Mouse (Mus musculus) midbrain, embryonic 11.5 days (tissue): Measurements from ENCODE around the gene Elp1. TPM values are rescaled to one million over a fixed set of nuclear protein-coding genes. Genes with fewer than 3 reads are reported as not detected.

Source experiments
- ATAC-seq: fragments of 200-750 bp; cut with Nextera tagmentation; 2 replicates; pipeline ENCODE4 v1.8.0; 2017; ENCODE audit warnings: moderate TSS enrichment, moderate library complexity; ENCODE audit not compliant: low FRiP score
- DNase-seq: peaks from one replicate; pipeline ENCODE4 v3.0.0; 2015; ENCODE audit warnings: low spot score; ENCODE audit errors: missing footprints
- H3K27ac ChIP-seq: fragments of 300-500 bp; sonication (generic); 2 replicates; pipeline ENCODE4 v1.5.1; 2014; ENCODE audit warnings: low read depth, low read length
- H3K27me3 ChIP-seq: fragments of 300-500 bp; sonication (generic); 2 replicates; pipeline ENCODE4 v1.6.1; 2014; ENCODE audit warnings: mild to moderate bottlenecking, low read length, moderate library complexity, mixed read lengths; ENCODE audit not compliant: control insufficient read depth, insufficient read depth
- H3K36me3 ChIP-seq: fragments of 300-500 bp; sonication (generic); 2 replicates; pipeline ENCODE4 v1.6.1; 2014; ENCODE audit warnings: mild to moderate bottlenecking, low read length, moderate library complexity, mixed read lengths; ENCODE audit not compliant: control insufficient read depth, insufficient read depth
- H3K4me1 ChIP-seq: fragments of 300-500 bp; sonication (generic); 2 replicates; pipeline ENCODE4 v1.6.1; 2014; ENCODE audit warnings: low read length; ENCODE audit not compliant: control insufficient read depth, insufficient read depth
- H3K4me2 ChIP-seq: fragments of 300-500 bp; sonication (generic); 2 replicates; pipeline ENCODE4 v1.6.1; 2014; ENCODE audit warnings: mild to moderate bottlenecking, moderate library complexity
- H3K4me3 ChIP-seq: fragments of 300-500 bp; sonication (generic); 2 replicates; pipeline ENCODE4 v1.5.1; 2014; ENCODE audit warnings: low read depth, low read length
- H3K9ac ChIP-seq: fragments of 300-500 bp; sonication (generic); 2 replicates; pipeline ENCODE4 v1.6.1; 2014; ENCODE audit warnings: low read length
- H3K9me3 ChIP-seq: fragments of 300-500 bp; sonication (generic); 2 replicates; pipeline ENCODE4 v1.6.1; 2016; ENCODE audit warnings: low read length; ENCODE audit not compliant: control insufficient read depth
- WGBS: fragments of 180-500 bp; shearing (Covaris S2); extraction: QIAGEN DNeasy Blood & Tissue Kit; methylation state at CpG from one replicate; pipeline ENCODE4 v1.1.7; 2014; 5-methylcytosine and 5-hydroxymethylcytosine counted together
- polyA plus RNA-seq: library from polyadenylated mRNA; unstranded; fragments of >200 nt; fragmentation: Nextera tagmentation; extraction: Ambion mirVana; gene quantifications from 2 replicates; pipeline ENCODE4 v1.2.1, GENCODE M21; 2014

Elp1 gene
- polyA plus RNA-seq, 1 experiment from 2014 or later, result 109 TPM

DNA sequence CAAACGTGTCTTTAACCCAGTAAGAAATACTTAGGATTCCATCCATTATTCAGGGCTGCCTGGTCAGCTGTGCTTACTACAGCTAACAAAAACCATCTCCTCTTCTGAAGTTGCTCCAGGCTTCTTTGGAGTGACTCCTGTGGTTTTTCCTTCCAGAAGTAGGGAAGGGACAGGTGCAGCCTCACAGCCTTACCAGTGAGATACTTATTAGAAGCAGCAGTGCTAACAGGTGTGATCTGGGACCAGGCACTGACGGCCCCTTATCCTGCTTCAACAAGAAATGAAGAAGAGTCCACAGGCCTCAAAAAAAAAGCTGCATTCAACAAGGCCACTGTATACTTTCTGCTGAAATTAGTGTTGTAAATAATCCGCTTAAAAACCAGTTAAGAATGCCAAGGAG lies 9.5 kb upstream of the Elp1 start:
- Histone ChIP-seq H3K4me2 (no peak overlapping the region), H3K27ac (no peak overlapping the region), H3K27me3 (no peaks in the 10 kb centered on the region), H3K4me1 (no peaks in the 10 kb centered on the region), H3K4me3 (no peak overlapping the region), H3K9ac (no peak overlapping the region), H3K9me3 (no peaks in the 10 kb centered on the region), H3K36me3 (peaks cover under 1% of the 10 kb centered on the region; the same call in 1 of the 2 replicates)
- DNase-seq, result peak; percentile 47
- no peak for ATAC-seq
- 63% methylated on average over 3 of the region's 3 CpGs for WGBS

GRCm38 (mm10) chr4:56809050-56809449 lies 6.9 kb upstream of the Elp1 start:
- WGBS, result 82% methylated on average over 4 of the region's 4 CpGs
- no peak for ATAC-seq
- H3K36me3 ChIP-seq, result peaks cover 6% of the 10 kb centered on the region; the same call in 1 of the 2 replicates

DNA sequence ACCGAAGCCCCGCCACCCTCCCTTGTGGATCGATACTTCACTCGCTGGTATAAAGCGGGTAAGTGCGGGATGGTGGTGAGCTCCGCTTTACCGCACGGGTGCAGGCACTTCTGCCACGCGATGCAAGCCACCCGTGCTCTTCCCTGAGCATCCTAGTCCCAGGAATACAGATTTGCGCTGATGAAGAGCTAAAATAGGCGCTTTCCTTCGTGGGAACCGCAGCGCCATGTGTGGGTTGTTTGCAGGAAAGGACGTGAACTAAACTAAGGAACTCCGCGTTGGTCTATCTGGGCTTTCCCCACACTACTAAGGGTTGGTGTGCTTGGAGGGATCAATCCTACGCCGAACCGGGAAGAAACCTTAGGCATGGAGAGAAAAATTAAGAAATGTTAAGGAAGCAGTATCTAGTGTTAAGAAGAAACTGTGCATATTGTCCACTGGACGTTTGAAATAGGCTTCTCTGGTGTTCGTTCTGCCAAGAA lies 579 bp upstream of the Elp1 start:
- no peak for DNase-seq
- 2% methylated on average over 25 of the region's 25 CpGs for WGBS
- peak overlapping the region; percentile 79 for H3K9ac ChIP-seq
- peak overlapping the region; percentile 67 for H3K4me2 ChIP-seq
- peaks cover 21% of the 10 kb centered on the region for H3K4me1 ChIP-seq
- H3K36me3 ChIP-seq, result peaks cover 8% of the 10 kb centered on the region; the same call in 1 of the 2 replicates
- peak; percentile 33; the same call in 1 of the 2 replicates for ATAC-seq
- no peak overlapping the region for H3K27ac ChIP-seq
- peak overlapping the region; percentile 67 for H3K4me3 ChIP-seq
- no peaks in the 10 kb centered on the region for H3K9me3 ChIP-seq
- H3K27me3 ChIP-seq, result no peaks in the 10 kb centered on the region

More at GRCm38 (mm10) chr4:56809050-56809449, 6.9 kb upstream of the Elp1 start:
- H3K4me1 ChIP-seq, result no peaks in the 10 kb centered on the region
- H3K9me3 ChIP-seq, result no peaks in the 10 kb centered on the region
- no peak overlapping the region for H3K9ac ChIP-seq
- H3K27ac ChIP-seq, result no peak overlapping the region
- H3K4me3 ChIP-seq, result no peak overlapping the region
- H3K4me2 ChIP-seq, result no peak overlapping the region
- no peaks in the 10 kb centered on the region for H3K27me3 ChIP-seq
- peak; percentile 68 for DNase-seq

GRCm38 (mm10) chr4:56791373-56791772 lies 10.8 kb downstream of the Elp1 start:
- Histone ChIP-seq H3K27ac (no peak overlapping the region), H3K9ac (no peak overlapping the region), H3K36me3 (peaks cover 33% of the 10 kb centered on the region), H3K27me3 (no peaks in the 10 kb centered on the region), H3K4me3 (no peak overlapping the region), H3K4me2 (no peak overlapping the region), H3K9me3 (no peaks in the 10 kb centered on the region), H3K4me1 (no peaks in the 10 kb centered on the region)
- DNase-seq (no peak), ATAC-seq (0 out of 2 replicates have a peak, but pooled peaks have one; percentile 30)
- 53% methylated on average over 1 of the region's 1 CpGs for WGBS

GRCm38 (mm10) chr4:56771065-56771464 lies 31.1 kb downstream of the Elp1 start:
- peaks cover 55% of the 10 kb centered on the region for H3K36me3 ChIP-seq
- WGBS, result 82% methylated on average over 1 of the region's 1 CpGs

DNA sequence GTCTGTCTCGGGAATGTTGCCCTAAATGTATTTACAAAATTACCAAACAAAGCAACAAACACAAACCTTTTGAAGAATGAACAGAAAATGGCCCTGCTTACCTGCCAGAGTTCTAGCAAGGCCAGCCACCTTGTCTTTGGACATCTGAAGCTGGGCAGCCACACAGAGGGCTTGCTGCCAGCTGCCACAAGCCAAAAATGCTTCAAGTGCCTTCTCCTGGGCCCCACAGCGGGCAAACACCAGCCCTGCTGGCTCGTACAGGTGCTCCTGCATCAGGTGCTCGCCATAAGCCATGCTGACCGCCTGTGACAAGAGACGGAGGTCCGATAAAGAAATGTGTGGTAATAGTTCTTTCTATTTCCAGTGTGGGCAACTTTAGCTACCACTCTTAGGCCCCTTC lies 33.2 kb downstream of the Elp1 start:
- Histone ChIP-seq H3K4me1 (no peaks in the 10 kb centered on the region), H3K4me3 (no peak overlapping the region), H3K36me3 (peaks cover 51% of the 10 kb centered on the region), H3K9me3 (no peaks in the 10 kb centered on the region), H3K27me3 (no peaks in the 10 kb centered on the region), H3K9ac (no peak overlapping the region), H3K4me2 (no peak overlapping the region), H3K27ac (no peak overlapping the region)
- 95% methylated on average over 7 of the region's 7 CpGs for WGBS
- DNase-seq (no peak), ATAC-seq (no peak)

More at GRCm38 (mm10) chr4:56771065-56771464, 31.1 kb downstream of the Elp1 start:
- H3K4me1 ChIP-seq, result no peaks in the 10 kb centered on the region
- H3K9me3 ChIP-seq, result no peaks in the 10 kb centered on the region
- H3K27ac ChIP-seq, result no peak overlapping the region
- no peak overlapping the region for H3K4me2 ChIP-seq
- DNase-seq, result no peak
- no peak for ATAC-seq
- no peak overlapping the region for H3K4me3 ChIP-seq
- H3K9ac ChIP-seq, result no peak overlapping the region
- no peaks in the 10 kb centered on the region for H3K27me3 ChIP-seq

DNA sequence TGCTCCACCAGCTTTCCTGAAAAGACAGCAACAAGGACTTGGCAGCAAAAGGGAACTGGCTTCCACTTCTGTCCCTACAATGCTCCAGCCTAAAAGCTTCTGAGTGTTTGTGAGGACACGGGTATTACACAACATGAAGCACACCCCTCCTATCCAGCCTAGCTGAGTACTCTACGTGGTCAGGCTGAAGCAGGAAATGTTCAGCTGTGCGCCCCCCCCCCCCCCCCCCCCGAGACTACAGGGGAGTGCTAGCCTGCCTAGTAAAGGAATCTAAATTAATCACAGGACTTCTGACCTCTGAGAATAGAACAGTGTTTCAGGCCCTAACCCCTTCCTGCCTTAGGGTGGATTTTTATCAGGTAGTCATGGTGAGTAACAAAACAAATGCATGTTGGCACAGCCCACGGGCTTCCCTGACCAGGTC lies 34.3 kb downstream of the Elp1 start:
- peaks cover 45% of the 10 kb centered on the region for H3K36me3 ChIP-seq
- ATAC-seq (no peak), DNase-seq (no peak)
- no peak overlapping the region for H3K4me2 ChIP-seq
- no peaks in the 10 kb centered on the region for H3K27me3 ChIP-seq
- H3K9ac ChIP-seq, result no peak overlapping the region
- no peaks in the 10 kb centered on the region for H3K4me1 ChIP-seq
- no peak overlapping the region for H3K4me3 ChIP-seq
- H3K27ac ChIP-seq, result no peak overlapping the region
- WGBS, result 71% methylated on average over 5 of the region's 5 CpGs
- no peaks in the 10 kb centered on the region for H3K9me3 ChIP-seq

- H3K27me3 ChIP-seq, result no peaks in the 10 kb centered on the region
- no peak for DNase-seq
- H3K4me2 ChIP-seq, result no peak overlapping the region
- no peak overlapping the region for H3K9ac ChIP-seq
- H3K27ac ChIP-seq, result no peak overlapping the region
- peaks cover 40% of the 10 kb centered on the region for H3K36me3 ChIP-seq
- H3K4me3 ChIP-seq, result no peak overlapping the region
- no peak for ATAC-seq
- no peaks in the 10 kb centered on the region for H3K9me3 ChIP-seq
- WGBS, result 96% methylated on average over 1 of the region's 1 CpGs
- H3K4me1 ChIP-seq, result no peaks in the 10 kb centered on the region
These were observed 44.4 kb downstream of the Elp1 start for GRCm38 (mm10) chr4:56757693-56758092.

DNA sequence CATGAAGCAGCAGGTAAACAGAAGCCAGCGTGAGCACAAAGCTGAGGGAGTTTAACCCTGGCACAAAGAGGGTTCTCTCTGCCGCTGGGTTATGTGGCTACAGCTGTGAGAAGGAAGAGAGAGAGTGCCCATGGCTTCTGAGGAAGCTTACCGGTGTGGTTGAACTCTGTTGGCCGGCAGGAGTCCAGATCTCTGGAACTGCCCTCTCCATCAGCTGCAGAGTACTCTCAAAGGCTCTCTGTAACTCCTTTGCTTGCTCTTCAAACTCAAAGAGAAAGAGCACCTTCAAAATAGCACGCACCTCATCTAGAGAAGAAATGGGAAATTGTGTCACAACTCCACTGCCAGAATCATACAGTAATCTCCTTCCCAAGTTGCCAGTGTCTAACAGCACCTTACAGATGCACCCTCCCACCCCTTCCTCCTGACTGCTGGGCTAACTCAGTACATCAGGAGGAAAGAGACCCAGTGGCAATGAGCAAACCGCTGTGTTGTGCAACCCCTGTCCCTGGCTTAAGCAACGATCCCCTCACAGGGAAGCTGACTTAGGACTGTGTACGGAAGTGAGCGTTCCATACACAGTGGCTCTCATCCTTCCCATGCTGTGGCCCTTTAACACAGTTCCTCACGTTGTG lies 45.0 kb downstream of the Elp1 start:
- H3K9ac ChIP-seq, result no peak overlapping the region
- no peak overlapping the region for H3K4me2 ChIP-seq
- no peak overlapping the region for H3K4me3 ChIP-seq
- peaks cover 40% of the 10 kb centered on the region for H3K36me3 ChIP-seq
- no peak overlapping the region for H3K27ac ChIP-seq
- no peaks in the 10 kb centered on the region for H3K27me3 ChIP-seq
- WGBS, result 90% methylated on average over 10 of the region's 10 CpGs
- no peaks in the 10 kb centered on the region for H3K4me1 ChIP-seq
- DNase-seq (no peak), ATAC-seq (no peak)
- no peaks in the 10 kb centered on the region for H3K9me3 ChIP-seq
